Mouse (Mus musculus): ENCODE results near the gene Ninl.

GRCm38 (mm10) chr2:150904936-150905450 lies 134.2 kb downstream of the Ninl start, which contains the start of gene Gins1:
- TF ChIP-seq GATA1 (IDR thresholded peaks at IDR 0.05; ENCODE audit: borderline replicate concordance, low read length) (no peak), FLI1 (IDR thresholded peaks at IDR 0.05; ENCODE audit: low read length) (no peak)

All from megakaryocyte, embryonic 14.5 days (primary cell).